Mouse (Mus musculus): ENCODE measurements around the gene Fam222b.

DNA sequence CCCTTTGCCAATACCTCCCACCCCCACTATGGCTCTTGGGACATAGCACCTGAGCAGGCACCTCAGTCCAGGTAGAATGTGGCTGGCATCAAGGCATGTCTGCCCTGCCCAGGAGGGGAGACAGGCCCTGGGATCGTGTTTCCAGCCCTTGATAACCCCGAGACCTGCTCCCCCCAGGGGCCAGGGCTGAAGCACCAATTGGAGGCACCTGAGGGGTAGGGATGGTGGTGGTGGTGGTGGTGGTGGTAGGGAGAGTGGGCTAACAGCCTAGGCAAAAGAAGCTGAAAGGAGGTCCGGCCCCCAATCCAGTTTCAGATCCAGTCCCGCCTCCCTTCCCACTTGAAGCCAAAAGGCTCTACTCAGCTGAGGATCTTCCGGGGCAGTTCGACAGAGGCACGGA, 65.1 kb downstream of the Fam222b start:
- no peak for TF ChIP-seq POLR2A (IDR thresholded peaks at IDR 0.05; ENCODE audit: low read depth, low read length)
- no peak for TF ChIP-seq CTCF (IDR thresholded peaks at IDR 0.05; ENCODE audit: extremely low read depth, insufficient read depth, insufficient read length, insufficient replicate concordance)

All from spleen, adult 2 months (tissue).